Mouse (Mus musculus): Measurements from ENCODE around the gene Col17a1. TPM values are rescaled to one million over a fixed set of nuclear protein-coding genes. Genes with fewer than 3 reads are reported as not detected.

Col17a1 gene
- 2.2 and 2.4 TPM in 2 replicates for polyA plus RNA-seq (2015; fragmentation: Nextera tagmentation; extraction: Ambion mirVana)

DNA sequence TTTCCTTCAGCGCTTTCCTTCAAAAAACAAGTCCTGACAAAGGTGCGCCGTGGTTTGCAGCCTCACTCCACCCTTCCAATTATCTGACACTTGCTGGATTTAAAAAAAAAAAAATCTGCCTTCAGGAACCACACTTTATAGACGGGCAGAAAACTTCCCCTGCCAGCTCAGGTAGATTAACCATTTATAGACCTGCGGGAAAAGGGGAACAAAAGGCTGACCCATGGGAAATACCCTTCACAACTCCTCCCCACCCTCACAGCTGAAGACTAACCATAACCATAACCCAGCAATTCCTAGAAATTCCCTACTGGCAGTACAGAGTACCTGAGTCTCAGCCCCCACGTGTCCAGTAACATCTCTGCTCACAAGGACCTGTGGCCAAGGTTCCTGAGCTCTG lies at the start of gene Col17a1:
Col17a1 (minus strand) TSS at position 101 of the 400 bp plus-strand sequence.
- 66% methylated on average over 6 of the region's 6 CpGs for WGBS
- no peaks in the 10 kb centered on the region for H3K27me3 ChIP-seq
- H3K4me3 ChIP-seq = no peak within 1 kb of the TSS
- no peaks in the 10 kb centered on the region for H3K4me1 ChIP-seq
- no peak within 1 kb of the TSS for H3K9ac ChIP-seq
- H3K9me3 ChIP-seq = no peaks in the 10 kb centered on the region
- H3K4me2 ChIP-seq = no peak within 1 kb of the TSS
- no peak within 1 kb of the TSS for H3K27ac ChIP-seq
- no peak for ATAC-seq (ENCODE audit: borderline replicate concordance, extremely low read depth, low FRiP score, low TSS enrichment)
- no peaks in the 10 kb centered on the region for H3K36me3 ChIP-seq

- Histone ChIP-seq H3K4me1 (peaks cover 11% of the 10 kb centered on the region; the same call in 1 of the 2 replicates), H3K4me3 (peak overlapping the region; percentile 87), H3K36me3 (peaks cover 38% of the 10 kb centered on the region), H3K4me2 (peak overlapping the region; percentile 62), H3K27ac (peak overlapping the region; percentile 97), H3K9me3 (no peaks in the 10 kb centered on the region), H3K27me3 (no peaks in the 10 kb centered on the region), H3K9ac (peak overlapping the region; percentile 76)
- ATAC-seq (ENCODE audit: borderline replicate concordance, extremely low read depth, low FRiP score, low TSS enrichment) = no peak
- WGBS = 1% methylated on average over 12 of the region's 15 CpGs
Measured at GRCm38 (mm10) chr19:47731931-47732330, 40.0 kb upstream of the Col17a1 start.

GRCm38 (mm10) chr19:47731071-47731881 lies 39.4 kb upstream of the Col17a1 start, which contains the start of gene Sfr1:
Gene Sfr1 (plus strand): TSS chr19:47731682.
- no peaks in the 10 kb centered on the region for H3K27me3 ChIP-seq
- peak within 1 kb of the TSS; percentile 87 for H3K4me3 ChIP-seq
- H3K9ac ChIP-seq = peak within 1 kb of the TSS; percentile 76
- H3K4me1 ChIP-seq = peaks cover 11% of the 10 kb centered on the region; the same call in 1 of the 2 replicates
- H3K36me3 ChIP-seq = peaks cover 34% of the 10 kb centered on the region
- H3K4me2 ChIP-seq = peak within 1 kb of the TSS; percentile 75
- peak within 1 kb of the TSS; percentile 97 for H3K27ac ChIP-seq
- peak; percentile 97 for ATAC-seq (ENCODE audit: borderline replicate concordance, extremely low read depth, low FRiP score, low TSS enrichment)
- under 1% methylated on average over 69 of the region's 72 CpGs for WGBS
- no peaks in the 10 kb centered on the region for H3K9me3 ChIP-seq

DNA sequence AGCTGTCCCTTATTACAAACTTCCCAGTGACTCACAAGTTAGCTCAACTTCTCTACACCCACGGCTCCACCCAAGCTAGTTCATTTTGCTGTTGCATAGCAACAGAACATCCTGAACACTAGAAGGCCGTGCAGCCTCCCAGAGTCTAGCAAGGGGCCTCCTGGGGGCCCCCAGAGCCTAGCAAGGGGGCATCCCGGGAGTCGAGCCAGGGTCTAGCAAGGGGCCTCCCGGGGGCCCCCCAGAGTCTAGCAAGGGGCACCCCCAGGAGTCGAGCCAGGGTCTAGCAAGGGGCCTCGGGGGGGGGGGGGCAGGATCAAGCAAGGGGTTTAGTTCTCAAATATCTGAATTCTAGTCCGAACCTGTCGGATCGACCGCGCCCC lies 38.8 kb upstream of the Col17a1 start:
- peak overlapping the region; percentile 97 for H3K27ac ChIP-seq
- H3K9ac ChIP-seq = peak overlapping the region; percentile 41
- peak; percentile 77 for ATAC-seq (ENCODE audit: borderline replicate concordance, extremely low read depth, low FRiP score, low TSS enrichment)
- peaks cover 11% of the 10 kb centered on the region; the same call in 1 of the 2 replicates for H3K4me1 ChIP-seq
- H3K4me2 ChIP-seq = peak overlapping the region; percentile 75
- H3K27me3 ChIP-seq = no peaks in the 10 kb centered on the region
- peaks cover 28% of the 10 kb centered on the region for H3K36me3 ChIP-seq
- H3K4me3 ChIP-seq = peak overlapping the region; percentile 87
- H3K9me3 ChIP-seq = no peaks in the 10 kb centered on the region
- WGBS = 0% methylated on average over 12 of the region's 12 CpGs

GRCm38 (mm10) chr19:47725643-47726140 lies 33.8 kb upstream of the Col17a1 start:
- ATAC-seq (ENCODE audit: borderline replicate concordance, extremely low read depth, low FRiP score, low TSS enrichment) = no peak
- Histone ChIP-seq H3K4me3 (no peak overlapping the region), H3K4me2 (no peak overlapping the region), H3K27ac (no peak overlapping the region), H3K36me3 (no peaks in the 10 kb centered on the region), H3K27me3 (no peaks in the 10 kb centered on the region), H3K4me1 (peaks cover 4% of the 10 kb centered on the region; the same call in 1 of the 2 replicates), H3K9me3 (no peaks in the 10 kb centered on the region), H3K9ac (no peak overlapping the region)
- WGBS = 55% methylated on average over 7 of the region's 7 CpGs

DNA sequence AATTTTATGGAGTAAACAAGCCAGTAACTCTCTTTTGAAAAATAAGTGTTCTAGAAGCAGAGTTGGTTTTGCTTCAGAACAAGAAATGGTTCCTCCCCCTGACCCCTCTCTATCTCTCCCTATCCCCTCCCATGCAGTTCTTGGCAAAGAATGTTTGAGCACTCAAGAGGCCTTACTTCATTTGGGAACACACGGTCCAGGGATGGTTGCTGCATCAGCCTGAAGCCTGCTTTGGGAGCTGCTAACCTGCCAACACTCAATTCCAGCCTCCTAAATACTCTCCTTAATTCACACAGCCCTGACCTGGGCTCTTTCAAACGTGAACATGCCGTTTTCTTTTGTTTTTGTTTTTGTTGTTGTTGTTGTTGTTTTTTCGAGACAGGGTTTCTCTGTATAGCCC lies 33.0 kb upstream of the Col17a1 start:
- Histone ChIP-seq H3K36me3 (no peaks in the 10 kb centered on the region), H3K4me3 (no peak overlapping the region), H3K27me3 (no peaks in the 10 kb centered on the region), H3K9me3 (no peaks in the 10 kb centered on the region), H3K4me1 (no peaks in the 10 kb centered on the region), H3K4me2 (no peak overlapping the region), H3K27ac (no peak overlapping the region), H3K9ac (no peak overlapping the region)
- WGBS = 62% methylated on average over 4 of the region's 4 CpGs
- ATAC-seq (ENCODE audit: borderline replicate concordance, extremely low read depth, low FRiP score, low TSS enrichment) = no peak

- Histone ChIP-seq H3K4me3 (no peak overlapping the region), H3K36me3 (no peaks in the 10 kb centered on the region), H3K27ac (no peak overlapping the region), H3K9ac (no peak overlapping the region), H3K27me3 (no peaks in the 10 kb centered on the region), H3K9me3 (no peaks in the 10 kb centered on the region), H3K4me1 (no peaks in the 10 kb centered on the region), H3K4me2 (no peak overlapping the region)
- 21% methylated on average over 6 of the region's 6 CpGs for WGBS
- ATAC-seq (ENCODE audit: borderline replicate concordance, extremely low read depth, low FRiP score, low TSS enrichment) = no peak
Measured at GRCm38 (mm10) chr19:47722471-47722870, 30.6 kb upstream of the Col17a1 start.

GRCm38 (mm10) chr19:47719147-47719546 lies 27.3 kb upstream of the Col17a1 start:
- Histone ChIP-seq H3K9me3 (no peaks in the 10 kb centered on the region; the same call in 1 of the 2 replicates), H3K4me1 (no peaks in the 10 kb centered on the region), H3K36me3 (no peaks in the 10 kb centered on the region), H3K4me3 (no peak overlapping the region), H3K4me2 (no peak overlapping the region), H3K9ac (no peak overlapping the region), H3K27ac (no peak overlapping the region), H3K27me3 (no peaks in the 10 kb centered on the region)
- no peak for ATAC-seq (ENCODE audit: borderline replicate concordance, extremely low read depth, low FRiP score, low TSS enrichment)
- 85% methylated on average over 3 of the region's 3 CpGs for WGBS

- no peaks in the 10 kb centered on the region for H3K36me3 ChIP-seq
- H3K9ac ChIP-seq = no peak overlapping the region
- no peak for ATAC-seq (ENCODE audit: borderline replicate concordance, extremely low read depth, low FRiP score, low TSS enrichment)
- WGBS = 62% methylated on average over 2 of the region's 2 CpGs
- no peaks in the 10 kb centered on the region for H3K27me3 ChIP-seq
- H3K4me1 ChIP-seq = no peaks in the 10 kb centered on the region
- no peaks in the 10 kb centered on the region; the same call in 1 of the 2 replicates for H3K9me3 ChIP-seq
- no peak overlapping the region for H3K4me3 ChIP-seq
- H3K27ac ChIP-seq = no peak overlapping the region
- no peak overlapping the region for H3K4me2 ChIP-seq
Measured at GRCm38 (mm10) chr19:47716144-47716543, 24.2 kb upstream of the Col17a1 start.

DNA sequence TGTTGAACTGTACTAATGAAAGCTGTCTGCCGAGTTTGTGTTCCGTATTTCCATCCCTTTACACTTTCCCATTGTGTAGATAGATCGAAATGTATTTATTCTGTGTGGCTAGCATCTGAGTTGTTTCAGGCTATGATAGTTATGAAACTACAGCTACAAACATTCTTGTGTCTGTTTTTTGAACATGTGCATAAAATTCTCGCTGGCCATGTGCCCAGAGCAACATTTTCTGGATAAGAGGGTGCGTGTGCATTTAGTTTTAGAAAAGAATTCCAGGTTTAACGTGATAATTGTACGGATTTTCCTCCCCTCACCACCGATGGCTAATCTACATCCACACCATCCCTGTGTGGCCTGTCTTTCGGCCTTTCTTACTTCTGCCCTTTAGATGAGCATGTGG lies 21.6 kb upstream of the Col17a1 start:
- H3K9me3 ChIP-seq = no peaks in the 10 kb centered on the region; the same call in 1 of the 2 replicates
- no peaks in the 10 kb centered on the region for H3K4me1 ChIP-seq
- ATAC-seq (ENCODE audit: borderline replicate concordance, extremely low read depth, low FRiP score, low TSS enrichment) = no peak
- H3K27ac ChIP-seq = no peak overlapping the region
- H3K9ac ChIP-seq = no peak overlapping the region
- H3K4me2 ChIP-seq = no peak overlapping the region
- no peak overlapping the region for H3K4me3 ChIP-seq
- no peaks in the 10 kb centered on the region for H3K27me3 ChIP-seq
- 61% methylated on average over 9 of the region's 9 CpGs for WGBS
- no peaks in the 10 kb centered on the region for H3K36me3 ChIP-seq

GRCm38 (mm10) chr19:47710376-47710775 lies 18.5 kb upstream of the Col17a1 start:
- no peak for ATAC-seq (ENCODE audit: borderline replicate concordance, extremely low read depth, low FRiP score, low TSS enrichment)
- WGBS = 76% methylated on average over 4 of the region's 4 CpGs

DNA sequence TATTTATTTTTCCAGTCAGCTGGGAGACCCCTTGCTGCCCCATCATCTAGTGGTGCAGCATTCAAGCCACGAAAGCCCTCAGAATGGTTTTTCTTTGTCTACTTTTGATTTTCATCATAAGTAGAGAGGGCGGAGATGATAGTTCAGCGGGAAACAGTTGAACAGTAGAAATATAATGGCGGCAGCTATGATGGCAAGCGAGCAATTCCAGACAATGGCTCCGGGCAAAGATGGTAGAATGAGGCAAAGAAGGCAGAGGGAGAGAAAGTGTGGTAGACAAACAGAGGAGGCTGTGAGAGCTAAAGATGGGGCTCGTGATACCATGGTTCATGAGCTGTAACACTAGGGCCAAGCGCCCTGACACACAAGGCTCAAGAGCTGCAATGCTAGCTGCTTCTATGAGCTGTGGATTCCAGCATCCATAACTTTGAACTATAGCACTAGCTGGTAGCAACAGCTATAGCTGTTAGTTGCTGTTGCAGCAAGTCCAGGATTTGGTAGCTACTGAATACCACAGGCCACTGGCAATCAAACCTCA lies 13.9 kb upstream of the Col17a1 start:
- Histone ChIP-seq H3K27ac (no peak overlapping the region), H3K4me2 (no peak overlapping the region), H3K36me3 (no peaks in the 10 kb centered on the region), H3K9me3 (no peaks in the 10 kb centered on the region), H3K27me3 (no peaks in the 10 kb centered on the region), H3K4me3 (no peak overlapping the region), H3K4me1 (peaks cover 12% of the 10 kb centered on the region; the same call in 1 of the 2 replicates), H3K9ac (no peak overlapping the region)
- WGBS = 87% methylated on average over 8 of the region's 8 CpGs
- no peak for ATAC-seq (ENCODE audit: borderline replicate concordance, extremely low read depth, low FRiP score, low TSS enrichment)

More at GRCm38 (mm10) chr19:47710376-47710775, 18.5 kb upstream of the Col17a1 start:
- Histone ChIP-seq H3K9me3 (no peaks in the 10 kb centered on the region), H3K27me3 (no peaks in the 10 kb centered on the region), H3K36me3 (no peaks in the 10 kb centered on the region), H3K4me3 (no peak overlapping the region), H3K4me1 (0 out of 2 replicates have a peak, but pooled peaks cover 3% of the 10 kb centered on the region), H3K9ac (no peak overlapping the region), H3K4me2 (no peak overlapping the region), H3K27ac (no peak overlapping the region)
